Mouse (Mus musculus) midbrain, embryonic 12.5 days (tissue): ENCODE measurements around the gene BC030500. TPM values are rescaled to one million over a fixed set of nuclear protein-coding genes. Genes with fewer than 3 reads are reported as not detected.
A peak's percentile ranks its signal among the peaks of the same experiment; 100 is the strongest.

ENCODE experiments used
- ATAC-seq: fragments of 200-750 bp; cut with Nextera tagmentation; 2 replicates; pipeline ENCODE4 v1.8.0; 2017; ENCODE audit warnings: low read depth, moderate TSS enrichment, moderate library complexity; ENCODE audit not compliant: low FRiP score
- H3K27ac ChIP-seq: fragments of 300-500 bp; sonication (generic); replicated peaks from 2 replicates; pipeline ENCODE4 v1.5.1; 2016; ENCODE audit warnings: mild to moderate bottlenecking
- H3K27me3 ChIP-seq: fragments of 300-500 bp; sonication (generic); 2 replicates; pipeline ENCODE4 v1.6.1; 2016; ENCODE audit warnings: mild to moderate bottlenecking
- H3K36me3 ChIP-seq: fragments of 300-500 bp; sonication (generic); 2 replicates; pipeline ENCODE4 v1.6.1; 2016
- H3K4me1 ChIP-seq: fragments of 300-500 bp; sonication (generic); 2 replicates; pipeline ENCODE4 v1.6.1; 2016
- H3K4me2 ChIP-seq: fragments of 300-500 bp; sonication (generic); replicated peaks from 2 replicates; pipeline ENCODE4 v1.6.1; 2016; ENCODE audit warnings: mild to moderate bottlenecking, moderate library complexity
- H3K4me3 ChIP-seq: fragments of 300-500 bp; sonication (generic); 2 replicates; pipeline ENCODE4 v1.5.1; 2016; ENCODE audit warnings: mild to moderate bottlenecking
- H3K9ac ChIP-seq: fragments of 300-500 bp; sonication (generic); replicated peaks from 2 replicates; pipeline ENCODE4 v1.6.1; 2016; ENCODE audit warnings: mild to moderate bottlenecking, moderate library complexity
- H3K9me3 ChIP-seq: fragments of 300-500 bp; sonication (generic); 2 replicates; pipeline ENCODE4 v1.6.1; 2016; ENCODE audit warnings: mild to moderate bottlenecking
- whole genome bisulfite sequencing: fragments of 180-500 bp; shearing (Covaris S2); methylation state at CpG from one replicate; pipeline ENCODE4 v1.1.7; 2016; 5-methylcytosine and 5-hydroxymethylcytosine counted together
- polyA plus RNA-seq: library from polyadenylated mRNA; unstranded; fragments of >200 nt; fragmentation: Nextera tagmentation; extraction: Ambion mirVana; gene quantifications from 2 replicates; pipeline ENCODE4 v1.2.1, GENCODE M21; 2016

The BC030500 gene
- polyA plus RNA-seq, result 3.2 and 3.4 TPM in 2 replicates

GRCm38 (mm10) chr8:58911677-58912076 is at the start of gene BC030500:
Gene BC030500 (plus strand): TSS chr8:58911755.
- WGBS, result 6% methylated on average over 14 of the region's 14 CpGs
- H3K27me3 ChIP-seq, result peaks cover 22% of the 10 kb centered on the region
- no peaks in the 10 kb centered on the region for H3K9me3 ChIP-seq
- no peaks in the 10 kb centered on the region for H3K36me3 ChIP-seq
- peak within 1 kb of the TSS; percentile 20; the same call in 1 of the 2 replicates for H3K27ac ChIP-seq
- H3K4me1 ChIP-seq, result peaks cover 12% of the 10 kb centered on the region; the same call in 1 of the 2 replicates
- peak within 1 kb of the TSS; percentile 71 for H3K4me3 ChIP-seq
- ATAC-seq, result peak; percentile 35
- peak within 1 kb of the TSS; percentile 97 for H3K4me2 ChIP-seq
- peak within 1 kb of the TSS; percentile 60 for H3K9ac ChIP-seq

GRCm38 (mm10) chr8:58886405-58886804 is 25.1 kb upstream of the BC030500 start:
- H3K4me1 ChIP-seq, result no peaks in the 10 kb centered on the region
- no peaks in the 10 kb centered on the region for H3K9me3 ChIP-seq
- ATAC-seq, result no peak
- H3K27ac ChIP-seq, result no peak overlapping the region
- H3K27me3 ChIP-seq, result no peaks in the 10 kb centered on the region
- H3K4me2 ChIP-seq, result no peak overlapping the region
- H3K36me3 ChIP-seq, result no peaks in the 10 kb centered on the region
- H3K9ac ChIP-seq, result no peak overlapping the region
- WGBS, result 11% methylated on average over 1 of the region's 1 CpGs
- no peak overlapping the region for H3K4me3 ChIP-seq

- Histone ChIP-seq H3K9me3 (no peaks in the 10 kb centered on the region), H3K27ac (no peak overlapping the region), H3K4me2 (no peak overlapping the region), H3K27me3 (no peaks in the 10 kb centered on the region), H3K4me1 (no peaks in the 10 kb centered on the region), H3K9ac (no peak overlapping the region), H3K36me3 (no peaks in the 10 kb centered on the region), H3K4me3 (no peak overlapping the region)
- WGBS, result 91% methylated on average over 3 of the region's 3 CpGs
- ATAC-seq, result no peak
Measured at GRCm38 (mm10) chr8:58890591-58890990, 21.0 kb upstream of the BC030500 start.

GRCm38 (mm10) chr8:58895960-58896359 is 15.6 kb upstream of the BC030500 start:
- Histone ChIP-seq H3K4me2 (no peak overlapping the region), H3K4me1 (no peaks in the 10 kb centered on the region), H3K27ac (no peak overlapping the region), H3K36me3 (no peaks in the 10 kb centered on the region), H3K27me3 (no peaks in the 10 kb centered on the region), H3K4me3 (no peak overlapping the region), H3K9me3 (no peaks in the 10 kb centered on the region), H3K9ac (no peak overlapping the region)
- ATAC-seq, result 0 out of 2 replicates have a peak, but pooled peaks have one; percentile 44
- WGBS, result 46% methylated on average over 6 of the region's 6 CpGs

DNA sequence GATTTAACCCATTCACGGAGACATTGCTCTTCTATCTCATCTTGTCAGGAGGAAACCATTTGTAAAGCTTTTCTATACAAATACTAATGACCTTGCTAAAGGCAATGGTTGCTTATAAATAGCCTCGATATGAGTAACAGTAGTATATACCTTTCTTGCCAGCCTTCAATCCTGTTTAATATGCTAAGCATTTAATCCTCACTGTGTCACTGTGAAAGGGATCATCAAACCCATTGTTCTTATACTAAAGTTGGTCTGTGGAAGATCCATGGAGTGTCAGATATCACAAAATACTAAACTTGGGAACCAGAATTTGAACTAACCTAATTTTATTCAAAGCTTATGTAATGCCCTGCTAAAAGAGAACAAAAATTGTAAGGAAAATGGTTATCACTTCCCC is 7.1 kb upstream of the BC030500 start:
- Histone ChIP-seq H3K9ac (no peak overlapping the region), H3K4me2 (no peak overlapping the region), H3K4me1 (no peaks in the 10 kb centered on the region), H3K4me3 (no peak overlapping the region), H3K27ac (no peak overlapping the region), H3K9me3 (no peaks in the 10 kb centered on the region), H3K36me3 (no peaks in the 10 kb centered on the region), H3K27me3 (no peaks in the 10 kb centered on the region)
- no peak for ATAC-seq
- WGBS, result 10% methylated on average over 2 of the region's 2 CpGs

GRCm38 (mm10) chr8:58912196-58912839 is 763 bp downstream of the BC030500 start, which contains the start of gene Galntl6:
Gene Galntl6 (minus strand): TSS chr8:58912640.
- ATAC-seq, result peak; percentile 78
- peak within 1 kb of the TSS; percentile 20; the same call in 1 of the 2 replicates for H3K27ac ChIP-seq
- 0% methylated on average over 37 of the region's 37 CpGs for WGBS

GRCm38 (mm10) chr8:58912840-58913639 is 1.5 kb downstream of the BC030500 start:
- no peaks in the 10 kb centered on the region for H3K36me3 ChIP-seq
- peak overlapping the region; percentile 97 for H3K4me2 ChIP-seq
- peak overlapping the region; percentile 20; the same call in 1 of the 2 replicates for H3K27ac ChIP-seq
- H3K4me1 ChIP-seq, result peaks cover 12% of the 10 kb centered on the region; the same call in 1 of the 2 replicates
- H3K27me3 ChIP-seq, result peaks cover 22% of the 10 kb centered on the region
- peak overlapping the region; percentile 71 for H3K4me3 ChIP-seq
- no peaks in the 10 kb centered on the region for H3K9me3 ChIP-seq
- H3K9ac ChIP-seq, result peak overlapping the region; percentile 60
- ATAC-seq, result peak; percentile 75
- WGBS, result 2% methylated on average over 30 of the region's 30 CpGs

More at GRCm38 (mm10) chr8:58912196-58912839, 763 bp downstream of the BC030500 start, which contains the start of gene Galntl6:
- Histone ChIP-seq H3K9ac (peak within 1 kb of the TSS; percentile 60), H3K9me3 (no peaks in the 10 kb centered on the region), H3K27me3 (peaks cover 22% of the 10 kb centered on the region), H3K36me3 (no peaks in the 10 kb centered on the region), H3K4me3 (peak within 1 kb of the TSS; percentile 71), H3K4me1 (peaks cover 12% of the 10 kb centered on the region; the same call in 1 of the 2 replicates), H3K4me2 (peak within 1 kb of the TSS; percentile 97)

- WGBS, result 69% methylated on average over 2 of the region's 3 CpGs
Measured at GRCm38 (mm10) chr8:58913640-58913968, 2.0 kb downstream of the BC030500 start.

DNA sequence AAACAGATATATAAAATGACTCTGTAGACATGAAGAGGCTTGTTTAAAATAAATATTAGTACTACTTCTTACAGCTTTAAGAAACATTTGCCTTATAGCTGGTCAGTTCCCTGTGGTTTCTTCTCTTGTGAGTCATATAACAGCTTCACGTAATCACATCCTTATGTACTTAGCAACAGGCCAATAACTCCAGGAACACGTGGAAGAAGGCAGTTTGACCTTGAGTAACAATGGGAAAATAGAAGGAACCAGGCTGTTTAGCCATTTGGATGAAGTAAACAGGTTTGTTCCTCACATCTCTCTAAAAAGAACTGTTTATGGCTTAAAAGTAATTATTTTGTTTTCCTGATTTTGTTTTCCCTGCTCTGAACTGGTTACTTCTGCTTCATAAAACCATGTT is 3.6 kb downstream of the BC030500 start:
- Histone ChIP-seq H3K36me3 (no peaks in the 10 kb centered on the region), H3K4me3 (no peak overlapping the region), H3K9me3 (no peaks in the 10 kb centered on the region), H3K27ac (no peak overlapping the region), H3K4me2 (no peak overlapping the region), H3K9ac (no peak overlapping the region), H3K4me1 (peaks cover 12% of the 10 kb centered on the region; the same call in 1 of the 2 replicates), H3K27me3 (peaks cover 22% of the 10 kb centered on the region)
- 67% methylated on average over 2 of the region's 2 CpGs for WGBS
- no peak for ATAC-seq

More at GRCm38 (mm10) chr8:58913640-58913968, 2.0 kb downstream of the BC030500 start:
- peak overlapping the region; percentile 97; the same call in 1 of the 2 replicates for H3K4me2 ChIP-seq
- no peak overlapping the region for H3K4me3 ChIP-seq
- no peak for ATAC-seq
- peaks cover 12% of the 10 kb centered on the region; the same call in 1 of the 2 replicates for H3K4me1 ChIP-seq
- H3K27ac ChIP-seq, result no peak overlapping the region
- H3K9me3 ChIP-seq, result no peaks in the 10 kb centered on the region
- H3K27me3 ChIP-seq, result peaks cover 22% of the 10 kb centered on the region
- H3K9ac ChIP-seq, result no peak overlapping the region
- no peaks in the 10 kb centered on the region for H3K36me3 ChIP-seq

GRCm38 (mm10) chr8:58931066-58931465 is 19.5 kb downstream of the BC030500 start:
- ATAC-seq, result no peak
- no peak overlapping the region for H3K27ac ChIP-seq
- no peaks in the 10 kb centered on the region for H3K9me3 ChIP-seq
- no peak overlapping the region for H3K9ac ChIP-seq
- no peaks in the 10 kb centered on the region for H3K36me3 ChIP-seq
- 76% methylated on average over 1 of the region's 1 CpGs for WGBS
- no peak overlapping the region for H3K4me3 ChIP-seq
- H3K27me3 ChIP-seq, result no peaks in the 10 kb centered on the region
- H3K4me2 ChIP-seq, result no peak overlapping the region
- H3K4me1 ChIP-seq, result no peaks in the 10 kb centered on the region

- no peak for ATAC-seq
- H3K4me3 ChIP-seq, result no peak overlapping the region
- H3K27ac ChIP-seq, result no peak overlapping the region
Measured at GRCm38 (mm10) chr8:58943773-58944172, 32.2 kb downstream of the BC030500 start.

DNA sequence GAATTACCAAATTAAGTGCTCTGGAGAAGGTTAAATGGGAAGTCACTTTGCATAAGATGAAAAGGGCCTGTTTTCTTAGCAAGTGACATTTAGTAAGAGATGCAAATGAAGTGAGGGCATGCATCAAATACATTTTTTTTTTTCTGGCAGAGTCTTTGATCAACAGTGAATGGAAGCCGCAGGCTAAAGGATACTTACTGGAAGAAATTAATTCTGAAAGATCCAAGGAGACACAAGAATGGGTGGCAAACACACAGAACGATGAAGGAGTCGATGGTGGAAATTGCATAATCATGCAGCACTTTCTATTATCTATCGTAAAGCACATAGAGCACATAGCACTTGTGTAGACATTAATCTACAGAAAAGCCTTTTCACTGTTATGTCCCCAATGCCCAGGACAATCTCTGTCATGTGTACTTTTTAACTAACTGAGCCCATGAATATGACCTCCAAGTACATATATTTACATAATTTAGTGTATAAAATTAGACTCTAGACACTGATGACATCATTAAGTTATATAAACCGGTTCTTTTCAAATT is 45.7 kb downstream of the BC030500 start:
- H3K9me3 ChIP-seq, result no peaks in the 10 kb centered on the region
- H3K27me3 ChIP-seq, result no peaks in the 10 kb centered on the region
- no peak overlapping the region for H3K9ac ChIP-seq
- H3K4me3 ChIP-seq, result no peak overlapping the region
- peak; percentile 61 for ATAC-seq
- H3K27ac ChIP-seq, result no peak overlapping the region
- WGBS, result 51% methylated on average over 5 of the region's 5 CpGs
- no peak overlapping the region for H3K4me2 ChIP-seq
- H3K36me3 ChIP-seq, result no peaks in the 10 kb centered on the region
- H3K4me1 ChIP-seq, result no peaks in the 10 kb centered on the region

More at GRCm38 (mm10) chr8:58943773-58944172, 32.2 kb downstream of the BC030500 start:
- H3K36me3 ChIP-seq, result no peaks in the 10 kb centered on the region
- no peaks in the 10 kb centered on the region for H3K4me1 ChIP-seq
- H3K9me3 ChIP-seq, result no peaks in the 10 kb centered on the region
- no peak overlapping the region for H3K4me2 ChIP-seq
- H3K27me3 ChIP-seq, result no peaks in the 10 kb centered on the region
- WGBS, result 91% methylated on average over 4 of the region's 4 CpGs
- no peak overlapping the region for H3K9ac ChIP-seq
